Mouse (Mus musculus) heart, postnatal 10 days (tissue): ENCODE data around the gene Htr2a. TPM values are rescaled to one million over a fixed set of nuclear protein-coding genes. Genes with fewer than 3 reads are reported as not detected.

Source experiments
- DNase-seq, 2 experiments: peaks; one replicate each; pipeline ENCODE4 v3.0.0; 2021
- intact Hi-C: fragments of 180-260 bp; cut with DNase I; formaldehyde crosslinking; loops from one replicate; pipeline ENCODE4 v1.15.1; 2025
- total RNA-seq, 2 experiments: library from RNA; stranded (reverse); gene quantifications; 2 replicates each; pipeline ENCODE4 v1.2.3; 2021

The Htr2a gene
- total RNA-seq: 1 to 10 TPM in 1 of 2 experiments, under 1 TPM in 1; 0.84 to 1.0 TPM

DNA sequence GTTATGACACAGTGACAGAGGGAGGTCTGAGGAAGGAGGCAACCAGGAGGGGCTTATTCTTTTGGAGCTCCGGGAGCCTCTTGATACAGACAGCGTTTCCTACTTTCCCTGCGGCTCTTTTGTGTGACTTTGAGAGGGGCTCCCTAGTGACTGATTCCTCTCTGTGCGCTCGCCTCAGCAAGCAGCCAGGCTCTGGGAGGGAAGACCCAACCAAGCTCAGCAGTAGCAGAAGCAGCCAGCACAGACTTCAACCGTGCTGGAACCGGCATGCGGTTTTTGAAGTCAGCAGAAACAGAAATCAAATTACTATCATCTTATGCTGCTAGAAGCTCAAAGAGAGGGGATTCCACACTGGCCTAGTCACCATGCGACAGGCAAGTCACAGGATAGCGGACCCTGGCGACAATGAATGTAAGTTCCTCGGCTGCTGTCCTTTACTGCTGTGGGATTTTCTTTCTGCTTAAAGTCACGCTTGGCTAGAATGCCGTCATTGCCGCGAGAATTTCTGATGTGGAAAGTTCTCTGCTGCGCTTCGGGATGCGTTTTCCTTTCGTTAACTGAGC lies at the start of gene Htr2a:
TSS of gene Htr2a (plus strand) at position 22 of the 563 bp plus-strand sequence.
- DNase-seq: peak in 1 of 2 experiments; percentile 22
- intact Hi-C loops: loop anchor here (5.0 kb wide), 1 partner anchor 66 kb away; no protein-coding TSS in a partner anchor

DNA sequence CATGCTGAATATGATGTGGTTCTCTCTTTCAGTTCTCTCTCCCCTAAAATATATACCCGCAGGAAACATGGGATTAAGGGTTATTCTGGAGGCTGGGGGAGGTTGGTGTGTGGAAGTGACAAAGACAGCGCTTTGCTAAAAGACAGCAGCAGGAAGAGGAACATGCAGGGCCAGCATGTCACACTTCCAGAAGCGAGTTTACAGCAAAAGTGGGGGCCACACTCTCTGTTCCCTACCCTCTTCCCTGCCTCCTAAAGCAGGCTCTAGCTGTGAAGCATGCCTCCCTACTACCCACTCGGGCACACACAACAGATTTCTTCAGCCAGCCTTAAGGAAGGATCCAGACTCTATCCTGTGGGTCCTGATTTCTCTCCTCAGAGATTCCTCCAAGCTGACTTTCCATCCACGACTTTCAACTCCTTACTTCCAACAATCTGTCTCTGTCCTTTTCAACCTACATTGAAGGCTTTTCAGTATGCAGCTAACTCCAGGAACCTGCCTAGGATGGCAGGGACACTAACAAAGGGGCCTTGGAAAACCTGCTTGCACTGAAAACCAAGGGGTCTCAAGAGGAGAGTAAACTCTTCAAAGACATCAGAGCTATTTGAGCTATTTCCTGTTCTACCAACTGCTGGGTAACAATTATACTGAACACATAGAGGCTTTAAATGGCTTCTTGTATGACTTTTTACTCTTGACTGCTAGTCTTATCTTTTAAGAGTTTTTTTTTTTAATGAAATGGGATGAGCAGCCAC lies 39.1 kb upstream of the Htr2a start:
- no peak for DNase-seq
- intact Hi-C loops: loop anchor here (2.0 to 5.0 kb wide), 3 partner anchors 49 to 899 kb away; no protein-coding TSS in a partner anchor

DNA sequence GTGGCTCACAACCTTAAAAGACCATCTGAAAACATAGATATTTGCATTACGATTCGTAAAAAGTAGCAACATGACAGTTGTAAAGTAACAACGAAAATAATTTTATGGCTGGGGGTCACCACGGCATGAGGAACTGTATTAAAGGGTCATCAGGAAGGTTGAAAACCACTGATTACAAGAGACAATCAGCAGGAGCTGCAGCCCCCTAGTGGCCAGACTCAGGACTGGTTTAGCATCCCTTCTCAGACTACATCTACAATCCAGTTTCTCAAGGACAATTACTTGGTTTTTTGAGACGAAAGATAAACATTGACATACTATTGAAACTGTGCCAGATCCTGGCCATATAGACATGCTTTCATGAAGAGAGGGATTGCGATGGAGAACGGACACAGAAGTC lies 38.1 kb upstream of the Htr2a start:
- intact Hi-C loops: loop anchor here (2.0 to 5.0 kb wide), 3 partner anchors 50 to 900 kb away; no protein-coding TSS in a partner anchor
- DNase-seq: peak; percentile 36 to 75

DNA sequence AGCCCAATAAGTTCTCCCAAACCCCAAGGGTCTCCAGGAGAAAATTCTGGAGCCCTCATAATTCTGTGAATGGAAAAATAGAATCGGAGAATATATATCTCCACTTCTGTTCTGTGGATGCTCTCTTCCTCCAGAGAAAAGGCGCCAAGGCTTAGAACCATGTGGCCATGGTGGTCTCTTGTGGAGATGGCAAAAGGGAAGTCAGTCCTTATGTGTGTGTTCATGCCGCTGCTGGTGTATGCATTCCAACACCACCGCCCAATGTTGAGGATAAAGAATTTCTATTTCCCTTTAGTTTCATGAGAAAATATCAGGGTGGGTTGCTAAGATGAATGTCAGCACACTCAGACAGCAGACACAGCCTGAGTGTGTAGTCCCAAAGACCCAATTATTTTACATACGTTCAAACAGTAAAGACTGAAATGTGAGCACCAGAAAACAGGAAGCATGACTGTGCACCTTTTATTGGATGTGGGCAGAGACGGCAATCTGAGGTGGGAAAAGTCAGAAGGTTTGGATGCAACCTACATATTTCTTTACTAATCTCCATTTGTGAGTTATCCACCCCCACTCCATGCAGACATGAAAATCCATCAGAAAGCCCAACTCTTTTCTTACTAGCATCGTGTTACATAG lies 37.4 kb upstream of the Htr2a start:
- intact Hi-C loops: loop anchor here (2.0 to 5.0 kb wide), 3 partner anchors 51 to 901 kb away; no protein-coding TSS in a partner anchor
- no peak for DNase-seq

DNA sequence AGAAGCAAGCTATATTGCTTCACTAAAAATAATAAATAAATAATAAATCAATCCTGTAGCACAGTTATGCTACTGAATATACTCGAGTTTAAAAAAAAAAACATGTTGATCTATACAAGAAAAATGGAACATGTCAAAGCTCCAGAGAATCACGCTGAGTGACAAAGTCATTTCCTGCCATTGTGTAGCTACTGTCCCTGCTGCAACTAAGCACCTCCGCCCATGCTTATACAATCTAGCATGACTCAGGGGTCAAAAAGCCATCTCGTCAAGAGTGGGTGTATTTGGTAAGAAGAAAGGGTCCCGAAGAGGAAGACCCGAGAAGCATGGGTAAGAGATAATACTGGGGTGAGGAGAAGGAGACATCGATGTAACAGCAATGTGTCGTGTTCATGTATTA lies 29.3 kb upstream of the Htr2a start:
- peak; percentile 2 to 10 for DNase-seq
- intact Hi-C loops: no loop called here

DNA sequence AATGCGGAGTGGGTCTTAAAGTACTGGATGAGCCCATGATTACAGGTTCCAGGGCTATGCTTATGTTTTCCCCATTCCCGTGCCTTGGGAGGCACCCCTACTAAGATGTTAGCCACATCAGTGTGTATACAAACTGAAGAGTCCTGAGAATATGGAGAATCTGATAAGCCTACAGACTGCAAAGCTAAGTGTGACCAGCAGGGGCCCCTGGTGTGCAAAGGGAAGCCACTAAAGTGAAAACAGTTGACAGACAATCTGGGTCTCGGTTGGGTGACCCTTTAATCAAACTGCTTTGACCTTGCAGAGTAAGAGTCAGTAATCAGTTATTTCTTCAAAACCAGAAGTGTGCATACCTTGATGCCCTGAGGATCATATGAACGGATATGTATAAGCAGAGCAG lies 21.8 kb upstream of the Htr2a start:
- DNase-seq: peak in 1 of 2 experiments; percentile 14
- intact Hi-C loops: no loop called here

DNA sequence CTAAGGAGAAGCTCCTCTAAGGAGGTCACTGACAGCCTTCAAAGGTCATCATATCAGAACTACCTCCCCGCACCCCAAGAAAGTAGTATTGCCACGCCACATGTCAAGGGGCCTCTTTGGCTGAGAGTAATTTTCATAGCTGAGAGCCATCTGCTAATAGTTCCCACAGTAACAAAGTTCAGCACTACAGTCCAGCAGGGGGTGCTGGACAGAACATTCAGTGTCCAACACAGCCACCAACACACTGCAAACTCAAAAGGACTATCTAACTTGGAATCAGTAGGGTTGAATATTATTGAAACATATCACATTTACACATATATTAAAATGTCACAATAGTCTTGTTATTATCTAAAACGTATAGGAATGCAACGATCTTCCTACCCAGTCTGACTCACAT lies 2.6 kb upstream of the Htr2a start:
- no peak for DNase-seq

DNA sequence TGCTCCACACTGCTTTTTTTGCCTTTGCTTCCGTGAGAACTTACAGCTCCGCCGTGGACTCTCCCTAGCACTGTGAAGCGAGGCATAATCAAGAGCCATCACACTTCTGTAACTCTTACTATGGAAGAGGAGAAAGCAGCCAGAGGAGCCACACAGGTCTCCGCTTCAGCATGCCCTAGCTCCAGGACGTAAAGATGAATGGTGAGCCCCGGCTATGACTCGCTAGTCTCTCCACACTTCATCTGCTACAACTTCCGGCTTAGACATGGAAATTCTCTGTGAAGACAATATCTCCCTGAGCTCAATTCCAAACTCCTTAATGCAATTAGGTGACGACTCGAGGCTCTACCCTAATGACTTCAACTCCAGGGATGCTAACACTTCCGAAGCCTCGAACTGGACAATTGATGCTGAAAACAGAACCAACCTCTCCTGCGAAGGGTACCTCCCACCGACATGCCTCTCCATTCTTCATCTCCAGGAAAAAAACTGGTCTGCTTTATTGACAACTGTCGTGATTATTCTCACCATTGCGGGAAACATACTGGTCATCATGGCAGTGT lies 1.1 kb downstream of the Htr2a start:
- intact Hi-C loops: loop anchor here (5.0 kb wide), 1 partner anchor 66 kb away; no protein-coding TSS in a partner anchor
- DNase-seq: peak in 1 of 2 experiments; percentile 13

More for the DNA sequence above, 2.6 kb upstream of the Htr2a start:
- intact Hi-C loops: no loop called here

DNA sequence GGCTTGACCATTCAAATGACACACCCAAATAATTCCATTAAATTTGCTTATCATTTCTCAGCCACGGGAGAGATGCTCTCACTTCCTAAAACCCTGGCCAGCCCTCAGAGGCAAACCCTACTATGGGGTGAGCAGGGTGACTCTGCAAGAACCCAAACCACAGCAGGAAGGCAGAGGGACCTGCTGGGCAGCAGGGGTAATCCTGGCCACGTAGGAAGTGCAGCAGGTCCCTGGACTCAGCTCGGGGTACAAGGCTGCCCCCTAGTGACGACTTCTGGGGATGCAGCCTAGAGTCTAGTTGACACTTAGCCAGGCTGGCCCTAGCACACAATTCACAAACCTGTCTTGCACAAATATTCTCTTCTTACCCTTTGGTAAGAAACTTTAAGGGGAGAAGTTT lies 2.7 kb downstream of the Htr2a start:
- DNase-seq: peak; percentile 83 to 88
- intact Hi-C loops: loop anchor here (1.0 to 5.0 kb wide), 2 partner anchors 64 to 867 kb away; no protein-coding TSS in a partner anchor

DNA sequence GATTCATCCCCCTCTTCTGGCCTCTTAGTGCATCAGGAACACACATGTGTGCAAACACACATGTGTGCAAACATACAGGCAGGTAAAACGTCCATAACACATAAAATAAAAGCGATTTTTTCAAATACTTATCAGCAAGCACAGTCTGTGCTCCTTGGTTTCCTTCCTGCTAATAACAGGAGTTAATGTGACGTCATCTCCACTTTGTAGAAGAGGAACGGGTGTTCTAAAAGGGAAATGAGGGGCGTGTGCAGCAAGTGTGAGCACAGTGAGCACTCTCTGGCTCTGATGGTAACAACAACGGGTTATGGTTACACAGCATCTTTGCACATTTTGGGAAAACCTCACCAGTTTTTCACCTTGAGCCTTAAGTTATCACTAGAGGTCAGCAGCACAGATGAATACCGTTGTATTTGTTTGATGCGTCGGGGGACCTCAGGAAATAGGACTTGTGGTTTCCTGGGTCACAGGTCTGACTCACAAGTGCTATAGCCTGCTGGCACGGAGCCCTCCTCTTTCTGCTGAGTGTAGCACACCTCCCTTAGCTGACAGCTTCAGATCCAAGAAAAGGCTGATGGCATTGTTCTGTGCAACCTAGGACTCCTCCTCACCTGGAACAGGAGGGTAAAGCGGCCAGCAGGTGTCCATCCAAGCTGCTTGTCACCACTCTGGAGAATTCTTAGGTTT lies 5.6 kb downstream of the Htr2a start:
- intact Hi-C loops: no loop called here
- DNase-seq: peak in 1 of 2 experiments; percentile 15

DNA sequence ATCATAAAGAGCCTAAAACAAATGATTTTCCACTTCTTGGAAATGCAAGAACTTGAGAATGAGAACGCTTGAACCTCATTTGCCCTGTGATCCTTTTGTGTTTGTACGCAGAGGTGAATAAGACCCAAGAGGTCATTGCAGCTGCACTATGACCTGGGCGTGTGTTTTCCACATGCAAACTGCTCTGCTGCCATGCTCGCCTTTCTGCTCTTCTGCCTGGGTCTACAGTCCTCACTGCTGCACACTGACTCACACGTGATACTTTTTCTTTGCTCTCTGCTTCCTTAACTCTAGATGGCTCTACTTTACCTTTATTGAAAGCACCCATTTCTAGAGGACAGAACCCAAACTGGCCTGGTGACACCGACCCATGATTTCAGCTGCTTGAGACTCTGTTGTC lies 9.4 kb downstream of the Htr2a start:
- intact Hi-C loops: no loop called here
- DNase-seq: no peak

DNA sequence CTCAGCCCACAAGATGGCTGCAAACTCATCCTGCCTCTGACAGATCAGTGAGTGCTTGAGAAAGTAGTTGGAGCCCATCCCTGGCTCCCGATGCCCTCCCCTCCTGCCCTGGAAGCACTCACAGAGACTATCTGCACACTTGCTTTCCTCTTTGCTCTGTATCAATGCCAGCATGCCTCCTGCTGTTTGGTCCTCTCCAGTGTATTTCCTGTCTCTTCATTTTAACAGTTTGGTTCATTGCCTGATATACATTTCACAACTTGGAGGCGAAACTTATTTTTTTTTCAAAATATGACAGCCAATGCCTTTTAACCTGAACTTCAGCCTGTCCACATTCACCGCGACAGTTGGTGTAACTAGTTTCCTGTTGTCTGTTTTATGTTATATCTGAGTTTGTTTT lies 11.0 kb downstream of the Htr2a start:
- DNase-seq: peak in 1 of 2 experiments; percentile 11
- intact Hi-C loops: no loop called here

DNA sequence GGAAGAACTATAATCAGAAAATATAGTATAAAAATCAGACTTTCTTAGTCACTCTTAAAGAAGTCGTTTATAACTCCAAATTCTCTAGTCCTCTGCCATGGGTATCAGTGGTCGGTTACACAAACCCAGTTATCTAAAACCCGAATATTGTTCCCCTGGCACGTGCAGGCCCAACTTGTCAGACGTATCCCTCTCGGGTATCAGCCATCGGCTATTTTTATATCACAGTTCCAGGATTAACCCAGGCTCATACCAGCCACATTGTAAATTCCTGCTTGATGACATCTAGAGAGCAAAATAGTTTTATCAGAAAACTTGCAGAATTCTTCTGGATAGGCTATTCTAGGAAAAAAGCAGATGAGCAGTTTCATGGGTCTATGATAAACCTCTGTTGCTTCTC lies 16.6 kb downstream of the Htr2a start:
- intact Hi-C loops: no loop called here
- peak; percentile 53 to 61 for DNase-seq

DNA sequence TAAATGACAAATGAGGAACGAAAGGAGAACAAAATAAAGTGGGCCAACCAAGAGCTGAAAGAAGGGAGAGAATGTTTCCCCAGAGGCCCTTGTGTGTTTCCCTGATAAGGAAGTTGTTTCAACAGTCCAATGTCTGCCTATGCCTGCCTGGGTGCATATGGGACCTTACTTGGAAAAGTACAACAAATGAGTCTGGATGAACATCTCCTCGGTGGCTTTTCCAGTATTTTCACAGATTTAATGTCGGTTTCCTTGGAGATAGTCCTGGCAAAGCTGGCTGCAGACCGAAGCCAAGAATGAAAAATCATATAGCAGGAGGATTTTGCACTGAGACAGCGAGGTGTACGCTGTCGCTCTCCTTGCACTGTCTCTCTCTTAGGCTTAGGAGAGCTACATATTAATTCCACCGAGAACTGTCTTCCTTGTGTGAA lies 18.8 kb downstream of the Htr2a start:
- peak in 1 of 2 experiments; percentile 6 for DNase-seq
- intact Hi-C loops: no loop called here

DNA sequence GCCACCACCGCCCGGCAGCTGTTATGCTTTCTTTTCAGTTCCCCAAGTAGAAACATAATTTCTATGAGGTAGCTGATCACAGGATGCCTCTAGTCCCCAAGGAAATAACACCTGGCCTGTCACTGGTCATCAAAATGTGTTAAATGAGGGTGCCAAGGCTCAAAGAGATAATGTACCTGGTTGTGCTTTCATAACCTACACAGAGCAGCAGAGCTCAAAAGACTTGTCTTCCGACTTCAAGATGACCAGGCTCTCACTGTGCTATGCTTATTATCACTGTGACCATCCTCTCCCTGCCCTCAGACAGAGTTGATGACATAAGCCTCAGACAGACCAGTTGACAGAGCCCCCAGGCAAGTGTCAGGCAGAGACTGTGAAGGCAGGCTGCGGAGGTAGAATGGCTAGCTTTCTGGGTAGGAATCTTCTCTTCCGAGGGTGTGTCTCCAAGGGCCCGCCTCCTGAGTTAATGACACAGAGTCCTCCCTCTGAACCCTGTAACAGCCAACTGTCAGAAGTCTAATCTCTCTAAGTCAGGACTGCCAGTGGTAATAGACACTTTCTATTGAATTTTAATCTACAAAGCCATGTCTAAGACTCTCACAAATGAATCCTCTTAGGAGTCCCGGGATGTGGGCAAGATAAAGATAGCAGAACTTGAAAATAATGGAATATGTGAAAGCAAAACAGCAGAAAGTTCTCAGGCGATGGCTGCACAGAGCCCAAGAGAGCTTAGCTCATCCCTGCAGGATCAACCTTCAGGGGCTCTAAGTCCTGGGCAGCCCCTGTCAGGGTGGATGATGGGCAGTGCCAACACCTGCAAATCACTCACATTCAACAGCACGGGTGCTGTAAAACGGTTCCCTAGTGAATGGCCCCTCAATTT lies 31.7 kb downstream of the Htr2a start:
- DNase-seq: no peak
- intact Hi-C loops: no loop called here

DNA sequence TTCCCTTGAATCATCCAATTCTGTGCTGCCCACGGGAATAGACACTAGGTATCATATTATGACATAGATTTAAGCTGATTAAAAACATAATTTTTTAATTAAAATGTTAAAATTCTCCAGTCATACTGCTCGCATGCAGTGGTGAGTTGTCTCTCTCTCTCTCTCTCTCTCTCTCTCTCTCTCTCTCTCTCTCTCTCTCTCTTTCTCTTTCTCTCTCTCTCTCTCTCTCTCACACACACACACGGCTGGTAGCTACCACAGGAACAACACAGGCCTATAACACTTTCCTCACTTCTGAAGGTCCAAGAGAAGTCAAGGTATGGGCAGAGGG lies 32.3 kb downstream of the Htr2a start:
- DNase-seq: no peak
- intact Hi-C loops: no loop called here

DNA sequence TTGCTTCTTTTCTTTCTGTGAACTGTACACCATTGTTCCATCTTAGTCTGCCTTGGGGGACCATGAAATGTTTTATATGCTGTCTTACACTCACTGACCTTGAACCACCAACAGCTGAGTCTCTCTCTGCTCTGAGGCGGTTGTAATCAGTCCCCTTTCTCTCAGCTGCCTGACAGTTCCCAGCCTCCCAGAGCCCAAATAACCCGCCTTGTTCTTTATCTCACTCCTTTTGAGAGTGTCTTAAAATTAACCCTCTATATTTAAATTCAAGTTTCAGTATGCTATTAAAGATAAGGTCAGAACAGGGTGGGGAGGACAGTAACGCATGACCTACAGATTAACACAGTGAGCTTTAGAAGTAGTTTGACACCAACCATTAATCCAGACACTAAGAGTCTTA lies 32.9 kb downstream of the Htr2a start:
- intact Hi-C loops: no loop called here
- DNase-seq: no peak

DNA sequence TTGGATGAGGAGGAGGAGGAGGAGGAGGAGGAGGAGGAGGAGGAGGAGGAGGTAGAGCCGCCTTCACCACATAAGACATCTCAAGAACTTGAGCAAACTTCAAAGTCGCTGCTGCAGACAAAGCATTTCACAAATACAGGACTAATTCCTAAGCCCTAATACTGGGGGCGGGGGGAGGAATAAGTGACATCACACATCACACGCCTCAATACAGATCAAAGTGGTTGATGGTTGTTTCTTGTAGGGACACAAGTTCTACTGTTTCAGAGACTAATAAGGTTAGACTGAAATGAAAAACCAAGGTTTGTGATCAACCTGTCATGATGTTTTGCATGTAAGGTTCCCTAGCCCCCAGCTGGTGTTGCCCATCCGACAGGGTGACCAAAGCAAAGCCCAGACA lies 39.2 kb downstream of the Htr2a start:
- intact Hi-C loops: no loop called here
- DNase-seq: no peak

DNA sequence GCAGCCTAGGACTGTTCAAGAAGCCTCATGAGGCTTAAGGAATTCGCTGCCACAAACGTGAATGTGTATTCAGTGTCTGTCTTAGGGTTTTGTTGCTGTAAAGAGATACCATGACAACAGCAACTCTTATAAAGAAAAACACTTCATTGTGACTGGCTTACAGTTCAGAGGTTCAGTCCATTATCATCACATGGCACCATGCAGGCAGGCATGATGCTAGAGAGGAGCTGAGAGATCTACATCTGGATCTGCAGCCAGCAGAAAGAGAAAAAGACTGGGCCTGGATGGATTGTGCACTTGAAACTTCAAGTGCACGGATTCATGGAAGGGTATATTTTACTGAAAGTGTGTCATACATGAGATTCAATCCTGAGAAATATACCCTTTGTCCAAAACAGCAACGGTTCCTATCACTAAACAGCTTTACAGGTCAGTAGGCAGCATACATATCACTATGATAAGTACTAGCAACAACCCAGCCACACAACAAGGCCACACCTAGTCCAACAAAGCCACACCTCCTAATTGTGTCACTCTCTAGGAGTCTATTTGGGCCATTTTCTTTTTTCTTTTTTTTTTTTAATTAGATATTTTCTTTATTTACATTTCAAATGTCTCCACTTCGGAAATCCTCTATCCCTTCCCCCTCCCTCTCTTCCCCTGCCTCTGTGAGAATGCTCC lies 43.8 kb downstream of the Htr2a start:
- intact Hi-C loops: no loop called here
- no peak for DNase-seq
